Mouse (Mus musculus) lung, adult 2 months (tissue): ENCODE results near the gene Rora.

Experiments
- CTCF ChIP-seq: fragments of 200-500 bp; IDR thresholded peaks from 2 replicates; pipeline ENCODE4 v1.5.1; 2011; ENCODE audit warnings: mild to moderate bottlenecking, low read length, control low read depth; ENCODE audit not compliant: insufficient read depth
- POLR2A ChIP-seq: fragments of 200-500 bp; IDR thresholded peaks from 2 replicates; pipeline ENCODE4 v1.6.1; 2011; ENCODE audit warnings: low read depth, mild to moderate bottlenecking, control low read depth, low read length, borderline replicate concordance; ENCODE audit errors: extremely low read depth

DNA sequence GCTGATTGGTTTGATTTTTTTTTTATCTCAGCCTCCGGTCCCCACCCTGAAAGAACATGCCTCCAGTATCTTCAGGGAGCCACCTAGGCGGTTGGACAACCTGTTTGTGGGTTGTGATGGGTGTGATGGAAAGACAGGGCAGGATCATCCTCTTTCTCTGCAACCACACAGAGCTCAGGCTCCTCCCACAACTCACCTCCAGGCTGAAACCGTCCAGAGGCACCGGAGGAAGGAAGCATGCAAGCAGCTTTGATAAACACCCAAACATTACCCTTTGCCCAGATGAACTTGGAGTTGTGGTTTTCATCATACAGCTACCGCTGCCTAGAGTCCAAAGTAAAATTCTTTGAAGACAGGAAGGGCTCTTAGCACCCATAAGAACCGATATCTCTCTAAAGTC, 520.5 kb downstream of the Rora start:
- TF ChIP-seq CTCF (no peak), POLR2A (no peak)
